Mouse (Mus musculus): Measurements from ENCODE around the gene Uox.

GRCm38 (mm10) chr3:146596387-146596786 lies 26.2 kb downstream of the Uox start:
- TF ChIP-seq POLR2A (IDR thresholded peaks at IDR 0.05; ENCODE audit: borderline replicate concordance, insufficient read depth, low read length) (no peak), CTCF (IDR thresholded peaks at IDR 0.05; ENCODE audit: borderline replicate concordance, insufficient read depth, low read depth, low read length) (no peak)
